Mouse (Mus musculus) liver, adult 2 months (tissue): ENCODE results near the gene Plekhf1.

Experiments
- CTCF ChIP-seq: fragments of 200-500 bp; IDR thresholded peaks from 2 replicates; pipeline ENCODE4 v1.5.1; 2011; ENCODE audit warnings: low read depth, low read length, control low read depth
- POLR2A ChIP-seq: fragments of 200-500 bp; IDR thresholded peaks from 2 replicates; pipeline ENCODE4 v1.6.1; 2011; ENCODE audit warnings: low read length, control low read depth; ENCODE audit not compliant: insufficient read depth; ENCODE audit errors: extremely low read depth

DNA sequence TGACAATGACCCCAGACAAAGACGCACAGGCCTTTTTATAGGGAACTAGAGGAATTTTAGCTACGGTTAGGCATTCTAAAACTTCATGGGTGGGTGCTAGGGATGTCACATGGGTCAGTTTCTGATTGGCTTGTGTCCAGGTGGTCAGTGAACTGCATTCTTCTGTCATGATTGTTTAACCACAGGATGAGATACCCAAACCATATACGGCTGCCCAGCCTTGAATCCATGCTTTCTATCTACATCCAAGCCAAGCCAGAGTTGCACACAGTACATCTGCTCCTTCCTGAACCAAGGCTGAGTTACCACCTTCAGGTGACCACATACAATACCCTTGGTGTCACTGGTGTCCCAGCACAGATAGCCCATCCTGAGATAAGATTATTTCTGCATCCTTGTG is 21.3 kb downstream of the Plekhf1 start:
- TF ChIP-seq CTCF (no peak), POLR2A (no peak)
